Mouse (Mus musculus) cortical plate, adult 2 months (tissue): Measurements from ENCODE around the gene Nrxn1.

ENCODE experiments used
- CTCF ChIP-seq: fragments of 200-500 bp; IDR thresholded peaks from 2 replicates; pipeline ENCODE4 v1.5.1; 2011; ENCODE audit warnings: mild to moderate bottlenecking, control low read depth, low read length; ENCODE audit not compliant: insufficient read depth; ENCODE audit errors: extremely low read depth
- POLR2A ChIP-seq: fragments of 200-500 bp; IDR thresholded peaks from 2 replicates; pipeline ENCODE4 v1.6.1; 2011; ENCODE audit warnings: mild to moderate bottlenecking, low read length, control low read depth; ENCODE audit not compliant: insufficient read depth; ENCODE audit errors: extremely low read depth

GRCm38 (mm10) chr17:91136859-91137258 lies 44.0 kb upstream of the Nrxn1 start:
- TF ChIP-seq CTCF, result no peak
- TF ChIP-seq POLR2A, result no peak
